Mouse (Mus musculus) lung, postnatal 0 days (tissue): Measurements from ENCODE around the gene Dnph1.

Source experiments
- CTCF ChIP-seq: IDR thresholded peaks from 2 replicates; pipeline ENCODE4 v1.5.1; 2016; ENCODE audit warnings: antibody characterized with exemption, mild to moderate bottlenecking
- EP300 ChIP-seq: IDR thresholded peaks from 2 replicates; pipeline ENCODE4 v1.6.1; 2016; ENCODE audit warnings: antibody characterized with exemption, mild to moderate bottlenecking, control low read depth

DNA sequence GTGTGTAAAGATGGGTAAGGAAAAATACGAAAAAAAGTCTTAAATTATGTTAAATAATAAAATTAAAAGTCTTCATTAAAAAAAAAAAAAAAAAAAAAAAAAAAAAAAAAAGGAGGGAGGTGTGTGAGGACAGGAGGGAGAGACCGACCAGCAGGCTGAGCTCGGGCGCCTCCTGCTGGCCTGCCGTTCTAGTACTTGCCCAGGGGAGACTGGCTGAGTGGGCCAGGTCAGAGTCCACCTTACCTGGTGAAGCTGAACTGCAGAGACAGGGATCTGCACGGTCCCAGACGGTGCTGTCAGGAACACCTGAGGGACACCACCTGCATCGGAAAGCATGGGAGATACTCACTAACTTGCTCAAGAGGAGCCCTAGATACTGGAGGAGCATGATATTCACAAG is 52.7 kb downstream of the Dnph1 start:
- TF ChIP-seq EP300 (no peak), CTCF (peak; percentile 73)
